Mouse (Mus musculus) intestine, embryonic 16.5 days (tissue): ENCODE results near the gene Pmpcb. TPM values are rescaled to one million over a fixed set of nuclear protein-coding genes. Genes with fewer than 3 reads are reported as not detected.
A peak's percentile ranks its signal among the peaks of the same experiment; 100 is the strongest.
"Not testable (repeated sequence)": the region's sequence is repeated elsewhere in the genome, so short reads cannot be mapped to it uniquely, and the experiment has no call there.

ENCODE experiments used
- ATAC-seq: fragments of 200-750 bp; cut with Nextera tagmentation; 2 replicates; pipeline ENCODE4 v1.8.0; 2017; ENCODE audit warnings: moderate TSS enrichment, moderate library complexity
- H3K27ac ChIP-seq: fragments of 300-500 bp; sonication (generic); 2 replicates; pipeline ENCODE4 v1.5.1; 2014; ENCODE audit warnings: mild to moderate bottlenecking, low read length
- H3K27me3 ChIP-seq: fragments of 300-500 bp; sonication (generic); replicated peaks from 2 replicates; pipeline ENCODE4 v1.6.1; 2014; ENCODE audit warnings: low read length, control low read depth, mixed read lengths; ENCODE audit not compliant: control insufficient read depth, insufficient read depth
- H3K36me3 ChIP-seq: fragments of 300-500 bp; sonication (generic); 2 replicates; pipeline ENCODE4 v1.6.1; 2014; ENCODE audit warnings: low read length, control low read depth; ENCODE audit not compliant: control insufficient read depth, insufficient read depth
- H3K4me1 ChIP-seq: fragments of 300-500 bp; sonication (generic); 2 replicates; pipeline ENCODE4 v1.6.1; 2014; ENCODE audit warnings: low read length, control low read depth, mixed read lengths; ENCODE audit not compliant: control insufficient read depth, insufficient read depth
- H3K4me2 ChIP-seq: fragments of 300-500 bp; sonication (generic); 2 replicates; pipeline ENCODE4 v1.6.1; 2014; ENCODE audit warnings: low read depth, low read length, control low read depth
- H3K4me3 ChIP-seq: fragments of 300-500 bp; sonication (generic); 2 replicates; pipeline ENCODE4 v1.5.1; 2014; ENCODE audit warnings: mild to moderate bottlenecking, low read length
- H3K9ac ChIP-seq: fragments of 300-500 bp; sonication (generic); 2 replicates; pipeline ENCODE4 v1.6.1; 2014; ENCODE audit warnings: low read depth, low read length
- H3K9me3 ChIP-seq: fragments of 300-500 bp; sonication (generic); 2 replicates; pipeline ENCODE4 v1.6.1; 2016; ENCODE audit warnings: low read length, control low read depth; ENCODE audit not compliant: control insufficient read depth
- WGBS: fragments of 180-500 bp; shearing (Covaris S2); extraction: QIAGEN DNeasy Blood & Tissue Kit; methylation state at CpG from one replicate; pipeline ENCODE4 v1.1.7; 2014; 5-methylcytosine and 5-hydroxymethylcytosine counted together
- polyA plus RNA-seq: library from polyadenylated mRNA; unstranded; fragments of >200 nt; fragmentation: Nextera tagmentation; extraction: Ambion mirVana; gene quantifications from 2 replicates; pipeline ENCODE4 v1.2.1, GENCODE M21; 2015

Gene Pmpcb
- 82.3 and 85.4 TPM in 2 replicates for polyA plus RNA-seq

DNA sequence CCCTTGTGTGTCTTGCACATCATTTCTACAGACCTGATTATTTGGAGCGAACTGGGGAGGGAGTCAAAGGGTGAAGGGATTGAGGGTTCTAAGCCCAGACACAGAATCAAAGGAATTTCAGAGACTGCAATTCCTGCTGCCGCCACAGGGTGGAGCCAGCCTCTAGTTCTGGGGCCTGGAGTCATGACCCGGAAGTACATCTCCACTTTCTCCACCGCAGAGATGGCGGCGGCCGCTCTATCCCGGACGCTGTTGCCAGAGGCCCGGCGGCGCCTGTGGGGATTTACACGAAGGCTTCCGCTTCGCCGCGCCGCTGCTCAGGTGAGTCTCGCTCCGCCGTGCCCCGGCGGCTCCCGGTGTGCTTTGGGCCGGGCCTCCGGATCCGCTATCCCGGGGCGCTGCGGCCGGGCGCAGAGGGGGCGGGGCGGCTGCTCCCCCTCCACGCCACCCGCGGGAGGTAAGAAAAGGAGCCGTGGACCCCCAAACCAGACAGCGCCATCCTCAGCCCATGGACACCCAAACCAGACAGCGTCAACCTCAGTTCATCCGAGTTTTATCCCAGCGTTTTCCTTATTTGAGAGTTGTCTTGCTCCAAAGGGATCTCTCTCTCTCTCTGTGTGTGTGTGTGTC lies at the start of gene Pmpcb:
TSS of gene Pmpcb (plus strand) at position 186 of the 630 bp plus-strand sequence.
- Histone ChIP-seq H3K27ac (peak within 1 kb of the TSS; percentile 67), H3K4me3 (peak within 1 kb of the TSS; percentile 91), H3K4me2 (peak within 1 kb of the TSS; percentile 91), H3K27me3 (no peaks in the 10 kb centered on the region), H3K9me3 (no peaks in the 10 kb centered on the region), H3K9ac (peak within 1 kb of the TSS; percentile 92), H3K36me3 (peaks cover 17% of the 10 kb centered on the region; the same call in 1 of the 2 replicates), H3K4me1 (peaks cover 14% of the 10 kb centered on the region)
- under 1% methylated on average over 42 of the region's 42 CpGs for WGBS
- ATAC-seq = peak; percentile 90

DNA sequence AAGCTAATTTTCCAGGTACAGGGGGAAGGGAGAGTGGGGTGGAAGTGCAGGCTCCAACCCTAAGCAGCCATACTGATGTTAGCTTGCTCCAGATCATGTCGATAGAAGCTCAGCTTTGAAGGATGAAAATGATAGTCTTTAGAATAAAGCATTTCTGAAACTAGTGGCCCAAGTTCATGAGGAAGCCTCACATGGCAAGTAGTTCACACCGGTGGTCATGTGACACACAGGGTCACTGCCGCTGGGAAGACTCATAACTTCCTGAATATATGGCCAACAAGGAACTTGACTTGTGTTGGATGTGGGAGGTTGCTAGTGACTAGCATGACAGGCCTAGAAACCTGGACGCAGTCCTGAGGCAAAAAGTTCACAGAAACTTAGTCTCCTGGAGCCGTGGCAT lies 44.7 kb upstream of the Pmpcb start:
- no peaks in the 10 kb centered on the region for H3K27me3 ChIP-seq
- no peak overlapping the region for H3K27ac ChIP-seq
- H3K4me1 ChIP-seq = peaks cover 8% of the 10 kb centered on the region
- H3K36me3 ChIP-seq = no peaks in the 10 kb centered on the region
- no peak overlapping the region for H3K9ac ChIP-seq
- H3K9me3 ChIP-seq = no peaks in the 10 kb centered on the region
- no peak overlapping the region for H3K4me2 ChIP-seq
- 90% methylated on average over 5 of the region's 5 CpGs for WGBS
- no peak overlapping the region for H3K4me3 ChIP-seq
- ATAC-seq = no peak

DNA sequence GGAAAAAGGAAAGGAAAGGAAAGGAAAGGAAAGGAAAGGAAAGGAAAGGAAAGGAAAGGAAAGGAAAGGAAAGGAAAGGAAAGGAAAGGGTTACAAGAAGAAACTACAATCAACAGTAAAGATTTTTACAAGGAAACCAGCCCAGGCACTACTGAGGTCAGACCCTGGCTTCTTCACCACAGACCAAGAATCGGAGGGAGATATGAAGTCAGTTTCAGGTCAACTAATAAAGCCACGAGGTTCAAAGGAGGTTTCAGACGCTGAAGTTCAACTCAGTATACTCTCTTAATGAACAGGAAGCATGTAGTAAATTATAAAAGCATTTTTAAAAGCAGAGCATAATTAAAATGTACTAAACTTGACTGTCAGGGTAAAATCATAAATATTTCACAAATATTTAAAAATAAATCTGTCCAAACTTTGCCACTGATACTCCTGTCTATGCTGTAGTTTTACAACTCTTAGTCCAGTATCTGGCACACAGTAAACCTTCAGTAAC lies 43.5 kb upstream of the Pmpcb start:
- Histone ChIP-seq H3K4me2 (no peak overlapping the region), H3K4me3 (no peak overlapping the region)
- ATAC-seq = peak; percentile 65; the same call in 1 of the 2 replicates

DNA sequence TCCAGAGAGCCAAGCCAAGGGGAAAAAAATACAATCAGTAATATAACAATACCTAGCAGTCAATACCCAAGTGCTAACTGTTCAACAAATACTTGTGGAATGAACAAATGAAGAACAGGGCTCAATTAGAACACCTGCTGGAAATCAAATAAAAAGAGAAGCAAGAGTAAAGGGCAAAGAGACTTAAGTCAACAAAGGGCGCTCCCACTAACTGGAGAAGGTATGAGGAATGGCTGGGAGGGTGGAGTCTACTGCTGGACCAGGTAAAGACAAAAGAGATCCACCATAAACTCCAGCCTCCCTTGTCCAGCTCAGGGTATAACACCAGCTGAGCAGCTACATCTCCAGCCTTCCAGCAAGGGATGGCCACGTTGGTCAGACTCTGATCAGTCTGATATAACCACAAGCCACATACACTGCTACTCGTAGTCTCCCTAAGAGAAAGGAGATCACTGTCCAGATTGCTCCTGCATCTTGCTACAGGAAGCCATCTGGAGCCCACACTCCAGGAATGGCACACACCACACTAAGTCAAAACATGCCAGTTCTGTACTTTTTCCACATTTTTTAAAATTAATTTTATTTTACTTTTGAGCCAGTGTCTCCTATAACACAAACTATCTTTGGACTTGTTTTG lies 42.0 kb upstream of the Pmpcb start:
- Histone ChIP-seq H3K4me2 (no peak overlapping the region), H3K9ac (no peak overlapping the region), H3K27me3 (no peaks in the 10 kb centered on the region), H3K9me3 (no peaks in the 10 kb centered on the region), H3K4me1 (peaks cover 8% of the 10 kb centered on the region), H3K36me3 (no peaks in the 10 kb centered on the region), H3K27ac (no peak overlapping the region), H3K4me3 (no peak overlapping the region)
- ATAC-seq = peak; percentile 72
- WGBS = 74% methylated on average over 3 of the region's 3 CpGs

More for the DNA sequence above, 43.5 kb upstream of the Pmpcb start:
- Histone ChIP-seq H3K9me3 (no peaks in the 10 kb centered on the region), H3K4me1 (peaks cover 8% of the 10 kb centered on the region), H3K9ac (no peak overlapping the region), H3K27ac (no peak overlapping the region), H3K27me3 (no peaks in the 10 kb centered on the region), H3K36me3 (no peaks in the 10 kb centered on the region)
- WGBS = 41% methylated on average over 3 of the region's 3 CpGs

DNA sequence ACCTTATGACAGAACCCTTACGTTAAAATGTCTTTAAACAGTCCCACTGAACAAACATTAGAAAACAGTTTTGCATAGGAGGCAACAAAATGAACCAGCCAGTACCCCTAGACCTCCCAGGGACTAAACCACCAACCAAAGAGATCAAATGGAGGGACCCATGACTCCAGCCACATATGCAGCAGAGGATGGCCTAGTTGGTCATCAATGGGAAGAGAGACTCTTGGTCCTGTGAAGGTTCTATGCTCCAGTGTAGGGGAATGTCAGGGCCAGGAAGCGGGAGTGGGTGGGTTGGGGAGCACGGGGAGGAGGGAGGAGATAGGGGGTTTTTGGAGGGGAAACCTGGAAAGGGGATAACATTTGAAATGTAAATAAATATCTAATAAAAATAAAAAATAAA lies 37.4 kb upstream of the Pmpcb start:
- H3K36me3 ChIP-seq, H3K9ac ChIP-seq, ATAC-seq, H3K4me1 ChIP-seq, H3K9me3 ChIP-seq, H3K27me3 ChIP-seq, H3K27ac ChIP-seq, H3K4me3 ChIP-seq, H3K4me2 ChIP-seq: not testable (repeated sequence)
- WGBS = 86% methylated on average over 3 of the region's 3 CpGs

DNA sequence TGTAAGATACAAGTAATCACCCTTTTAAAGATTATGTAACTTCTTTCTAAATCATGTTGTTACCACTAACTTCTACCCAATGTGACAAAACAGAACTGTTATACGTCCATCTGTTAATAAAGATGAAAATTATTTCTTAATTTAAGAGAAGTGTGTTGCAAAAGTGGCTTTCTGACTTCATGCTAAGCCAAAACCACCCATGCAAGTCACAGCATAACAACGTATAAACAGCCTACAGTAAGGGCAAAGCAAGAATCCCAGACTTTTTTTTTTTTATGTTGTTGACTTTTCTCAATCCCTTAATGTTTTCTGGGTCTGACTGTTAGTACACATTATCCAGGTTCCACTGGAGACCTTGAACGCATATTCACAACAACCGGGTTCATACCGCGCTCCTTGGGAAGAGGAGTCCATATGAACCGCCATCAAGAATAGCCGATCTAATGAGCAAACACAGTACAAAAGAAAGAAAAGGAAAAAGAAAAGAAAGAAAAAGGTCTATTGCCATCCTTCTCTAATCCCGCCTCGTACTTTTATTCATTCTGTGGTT lies 36.6 kb upstream of the Pmpcb start:
- H3K36me3 ChIP-seq = no peaks in the 10 kb centered on the region
- no peaks in the 10 kb centered on the region for H3K9me3 ChIP-seq
- no peaks in the 10 kb centered on the region; the same call in 1 of the 2 replicates for H3K4me1 ChIP-seq
- peak overlapping the region; percentile 73 for H3K4me3 ChIP-seq
- H3K27ac ChIP-seq = no peak overlapping the region
- WGBS = 14% methylated on average over 10 of the region's 10 CpGs
- no peak for ATAC-seq
- peak overlapping the region; percentile 87 for H3K4me2 ChIP-seq
- no peaks in the 10 kb centered on the region for H3K27me3 ChIP-seq
- H3K9ac ChIP-seq = no peak overlapping the region

DNA sequence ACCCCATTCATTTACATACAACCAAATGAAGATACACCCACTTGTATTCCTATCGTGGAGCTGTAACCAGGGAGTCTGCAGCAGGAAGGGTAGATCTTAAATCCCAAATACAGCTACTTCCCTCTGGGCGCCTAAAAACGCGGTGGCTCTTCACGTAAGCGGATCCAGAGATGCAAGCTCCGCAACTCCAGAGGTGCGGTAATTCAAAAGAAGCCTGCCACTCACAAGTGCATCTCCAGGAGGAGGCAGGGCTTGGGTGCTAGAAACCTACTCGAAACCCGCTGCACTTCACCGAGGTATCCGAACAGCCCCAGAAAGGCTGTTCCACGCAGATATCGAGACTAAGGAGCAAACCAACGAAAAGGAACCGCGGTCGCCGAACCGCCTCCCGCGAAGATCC lies 36.0 kb upstream of the Pmpcb start:
- H3K4me3 ChIP-seq = peak overlapping the region; percentile 73
- no peaks in the 10 kb centered on the region for H3K9me3 ChIP-seq
- 0% methylated on average over 22 of the region's 22 CpGs for WGBS
- peak; percentile 58 for ATAC-seq
- no peaks in the 10 kb centered on the region for H3K27me3 ChIP-seq
- no peaks in the 10 kb centered on the region for H3K36me3 ChIP-seq
- H3K4me2 ChIP-seq = peak overlapping the region; percentile 87
- H3K4me1 ChIP-seq = no peaks in the 10 kb centered on the region; the same call in 1 of the 2 replicates
- peak overlapping the region; percentile 43 for H3K27ac ChIP-seq
- H3K9ac ChIP-seq = peak overlapping the region; percentile 67

DNA sequence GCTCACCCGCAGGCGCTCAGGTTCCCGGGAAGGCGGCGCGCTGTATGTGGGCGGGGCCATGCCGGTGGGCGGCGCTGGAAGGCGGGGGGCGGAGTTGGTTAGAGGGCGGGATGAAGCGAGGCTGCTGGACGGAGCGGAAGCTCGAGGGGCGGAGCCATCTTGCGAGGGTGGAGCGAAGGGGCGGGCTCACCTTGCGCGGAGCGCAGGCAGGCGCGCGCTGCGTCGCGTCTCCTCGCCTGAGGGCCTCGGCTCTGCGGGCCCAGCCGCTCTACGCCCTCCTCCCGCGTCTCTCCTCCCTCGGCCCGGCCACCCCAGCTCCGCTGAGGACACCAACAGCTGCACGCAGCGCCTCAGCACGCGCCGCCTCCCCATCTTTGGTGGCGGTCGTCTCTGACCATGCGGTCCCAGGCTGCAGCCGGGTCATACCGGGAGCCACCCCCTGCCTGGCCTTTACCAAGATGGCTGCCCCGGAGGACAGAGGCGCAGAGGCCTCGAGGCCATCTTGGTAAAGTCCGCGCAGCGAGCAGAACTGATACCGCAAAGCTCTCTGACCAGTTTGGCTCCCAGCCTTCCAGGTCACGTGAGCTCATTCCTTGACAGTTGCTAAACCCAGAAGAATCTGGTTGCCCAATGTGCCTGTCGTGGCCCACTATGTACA lies 35.5 kb upstream of the Pmpcb start, which contains the start of gene Napepld:
TSS of gene Napepld (minus strand) at position 46 of the 658 bp plus-strand sequence.
- Histone ChIP-seq H3K36me3 (no peaks in the 10 kb centered on the region), H3K4me2 (peak within 1 kb of the TSS; percentile 87), H3K4me3 (peak within 1 kb of the TSS; percentile 73), H3K9me3 (no peaks in the 10 kb centered on the region), H3K27me3 (no peaks in the 10 kb centered on the region), H3K9ac (peak within 1 kb of the TSS; percentile 95), H3K4me1 (no peaks in the 10 kb centered on the region; the same call in 1 of the 2 replicates), H3K27ac (peak within 1 kb of the TSS; percentile 97)
- WGBS = under 1% methylated on average over 53 of the region's 59 CpGs
- peak; percentile 99 for ATAC-seq

DNA sequence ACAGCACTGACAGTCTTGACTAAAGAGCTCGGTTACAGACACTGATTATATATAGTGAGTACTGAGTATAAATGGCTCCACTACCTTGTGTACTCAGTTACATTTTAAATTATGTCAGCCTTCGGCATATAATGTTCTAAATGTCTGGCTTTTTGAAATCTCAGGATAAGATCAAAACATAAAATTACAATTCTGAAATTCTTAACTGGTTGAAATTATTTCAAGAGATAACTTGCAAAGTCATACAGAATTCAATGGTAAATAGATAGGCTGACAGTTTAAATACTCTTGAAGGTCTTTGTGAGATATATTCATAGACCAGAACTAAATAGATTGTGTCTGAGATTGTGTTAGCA lies 35.0 kb upstream of the Pmpcb start:
- Histone ChIP-seq H3K4me1 (no peaks in the 10 kb centered on the region; the same call in 1 of the 2 replicates), H3K27ac (peak overlapping the region; percentile 97), H3K4me3 (peak overlapping the region; percentile 73), H3K4me2 (peak overlapping the region; percentile 70), H3K27me3 (no peaks in the 10 kb centered on the region), H3K36me3 (no peaks in the 10 kb centered on the region), H3K9me3 (no peaks in the 10 kb centered on the region), H3K9ac (peak overlapping the region; percentile 95)
- WGBS = 58% methylated on average over 2 of the region's 2 CpGs
- no peak for ATAC-seq
